Mouse (Mus musculus) midbrain, embryonic 16.5 days (tissue): ENCODE data around the gene Gabrr2. TPM values are rescaled to one million over a fixed set of nuclear protein-coding genes. Genes with fewer than 3 reads are reported as not detected.

Experiments used
- ATAC-seq: fragments of 200-750 bp; cut with Nextera tagmentation; 2 replicates; pipeline ENCODE4 v1.8.0; 2017; ENCODE audit warnings: moderate TSS enrichment
- H3K27ac ChIP-seq: fragments of 300-500 bp; sonication (generic); 2 replicates; pipeline ENCODE4 v1.5.1; 2014; ENCODE audit warnings: mild to moderate bottlenecking, low read length, mixed read lengths
- H3K27me3 ChIP-seq: fragments of 300-500 bp; sonication (generic); 2 replicates; pipeline ENCODE4 v1.6.1; 2014; ENCODE audit warnings: low read depth, low read length, mixed read lengths; ENCODE audit not compliant: control insufficient read depth, insufficient read depth
- H3K36me3 ChIP-seq: fragments of 300-500 bp; sonication (generic); 2 replicates; pipeline ENCODE4 v1.6.1; 2014; ENCODE audit warnings: mild to moderate bottlenecking, low read length, moderate library complexity, mixed read lengths; ENCODE audit not compliant: control insufficient read depth, insufficient read depth
- H3K4me1 ChIP-seq: fragments of 300-500 bp; sonication (generic); 2 replicates; pipeline ENCODE4 v1.6.1; 2014; ENCODE audit warnings: mild to moderate bottlenecking, low read length, mixed read lengths; ENCODE audit not compliant: control insufficient read depth, insufficient read depth
- H3K4me2 ChIP-seq: fragments of 300-500 bp; sonication (generic); 2 replicates; pipeline ENCODE4 v1.6.1; 2014; ENCODE audit warnings: mild to moderate bottlenecking, low read length, mixed read lengths
- H3K4me3 ChIP-seq: fragments of 300-500 bp; sonication (generic); 2 replicates; pipeline ENCODE4 v1.5.1; 2014; ENCODE audit warnings: low read depth, mild to moderate bottlenecking, low read length, moderate library complexity, mixed read lengths
- H3K9ac ChIP-seq: fragments of 300-500 bp; sonication (generic); 2 replicates; pipeline ENCODE4 v1.6.1; 2014; ENCODE audit warnings: low read depth, low read length, mixed read lengths
- H3K9me3 ChIP-seq: fragments of 300-500 bp; sonication (generic); replicated peaks from 2 replicates; pipeline ENCODE4 v1.6.1; 2014; ENCODE audit warnings: mild to moderate bottlenecking, low read length, mixed read lengths; ENCODE audit not compliant: control insufficient read depth, poor library complexity, severe bottlenecking
- WGBS: fragments of 180-500 bp; shearing (Covaris S2); extraction: QIAGEN DNeasy Blood & Tissue Kit; methylation state at CpG from one replicate; pipeline ENCODE4 v1.1.7; 2014; 5-methylcytosine and 5-hydroxymethylcytosine counted together
- polyA plus RNA-seq: library from polyadenylated mRNA; unstranded; fragments of >200 nt; fragmentation: Nextera tagmentation; extraction: Ambion mirVana; gene quantifications from 2 replicates; pipeline ENCODE4 v1.2.1, GENCODE M21; 2015

Gabrr2 gene
- polyA plus RNA-seq, 1 experiment from 2014 or later: 0.34 TPM

DNA sequence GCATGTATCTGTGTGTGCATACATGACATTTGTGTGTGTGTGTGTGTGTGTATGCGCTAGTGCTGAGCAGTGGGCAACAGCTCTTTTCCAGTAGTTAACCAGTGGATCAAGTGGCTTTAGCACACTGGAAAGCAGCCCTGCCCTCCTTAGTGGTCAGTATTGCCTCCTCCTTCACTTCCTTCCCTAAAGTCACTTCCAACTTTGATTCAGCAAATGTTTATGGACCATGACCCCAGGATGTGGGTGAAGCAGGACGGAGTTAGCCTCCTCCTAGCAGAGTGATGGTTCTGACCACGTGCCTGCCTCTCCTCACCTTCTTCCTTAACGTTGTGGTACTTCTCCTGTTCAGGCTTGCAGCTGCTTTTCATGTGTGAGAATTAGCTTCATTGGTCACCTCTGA is 23.0 kb upstream of the Gabrr2 start:
- 93% methylated on average over 4 of the region's 4 CpGs for WGBS
- H3K27me3 ChIP-seq: no peaks in the 10 kb centered on the region
- H3K9ac ChIP-seq: no peak overlapping the region
- no peak overlapping the region for H3K4me3 ChIP-seq
- H3K36me3 ChIP-seq: peaks cover 28% of the 10 kb centered on the region
- H3K4me2 ChIP-seq: no peak overlapping the region
- no peak for ATAC-seq
- no peaks in the 10 kb centered on the region for H3K9me3 ChIP-seq
- H3K4me1 ChIP-seq: no peaks in the 10 kb centered on the region
- H3K27ac ChIP-seq: no peak overlapping the region

DNA sequence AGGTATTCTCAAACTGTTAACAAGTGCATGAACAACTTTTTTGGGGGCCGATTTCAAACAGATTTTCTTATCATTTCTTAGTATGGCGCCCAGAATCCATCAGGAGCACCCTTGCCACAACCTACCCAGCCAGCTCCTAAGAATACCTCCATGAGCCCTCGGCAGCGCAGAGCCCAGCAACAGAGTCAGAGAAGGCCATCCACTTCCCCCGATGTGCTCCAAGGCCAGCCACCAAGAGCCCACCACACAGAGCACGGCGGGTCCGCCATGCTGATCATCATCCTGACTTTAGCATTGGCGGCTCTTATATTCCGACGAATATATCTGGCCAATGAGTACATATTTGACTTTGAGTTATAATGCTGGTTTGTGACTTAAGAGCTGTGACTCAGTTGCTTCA is 13.2 kb upstream of the Gabrr2 start:
- no peak overlapping the region for H3K4me3 ChIP-seq
- H3K27me3 ChIP-seq: no peaks in the 10 kb centered on the region
- no peaks in the 10 kb centered on the region for H3K9me3 ChIP-seq
- 99% methylated on average over 11 of the region's 11 CpGs for WGBS
- no peak overlapping the region for H3K27ac ChIP-seq
- no peak for ATAC-seq
- no peak overlapping the region for H3K4me2 ChIP-seq
- no peak overlapping the region for H3K9ac ChIP-seq
- H3K4me1 ChIP-seq: no peaks in the 10 kb centered on the region
- peaks cover 36% of the 10 kb centered on the region for H3K36me3 ChIP-seq

DNA sequence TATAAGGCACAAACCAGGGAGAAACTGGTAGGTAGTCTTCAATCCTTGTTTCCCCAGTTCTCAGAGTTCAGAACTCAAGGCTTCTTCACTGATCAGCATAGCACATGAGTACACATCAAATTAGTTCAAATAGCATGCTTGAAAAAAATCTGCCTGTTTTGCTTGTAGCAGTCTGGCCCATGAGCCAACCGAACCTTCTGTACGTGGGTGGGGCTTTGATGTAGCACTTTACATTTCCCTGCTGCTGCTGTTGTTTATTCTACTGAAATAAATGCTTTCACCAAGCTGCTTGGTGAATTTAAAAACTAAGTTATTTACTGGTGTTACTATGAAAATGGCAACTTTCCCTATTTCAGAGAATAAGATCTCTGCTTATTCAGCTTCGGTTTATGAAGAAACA is 10.7 kb upstream of the Gabrr2 start:
- WGBS: 95% methylated on average over 3 of the region's 3 CpGs
- H3K4me1 ChIP-seq: no peaks in the 10 kb centered on the region
- no peak overlapping the region for H3K9ac ChIP-seq
- H3K27me3 ChIP-seq: no peaks in the 10 kb centered on the region
- H3K4me3 ChIP-seq: no peak overlapping the region
- H3K4me2 ChIP-seq: no peak overlapping the region
- no peaks in the 10 kb centered on the region for H3K9me3 ChIP-seq
- peaks cover 26% of the 10 kb centered on the region for H3K36me3 ChIP-seq
- H3K27ac ChIP-seq: no peak overlapping the region
- ATAC-seq: no peak

DNA sequence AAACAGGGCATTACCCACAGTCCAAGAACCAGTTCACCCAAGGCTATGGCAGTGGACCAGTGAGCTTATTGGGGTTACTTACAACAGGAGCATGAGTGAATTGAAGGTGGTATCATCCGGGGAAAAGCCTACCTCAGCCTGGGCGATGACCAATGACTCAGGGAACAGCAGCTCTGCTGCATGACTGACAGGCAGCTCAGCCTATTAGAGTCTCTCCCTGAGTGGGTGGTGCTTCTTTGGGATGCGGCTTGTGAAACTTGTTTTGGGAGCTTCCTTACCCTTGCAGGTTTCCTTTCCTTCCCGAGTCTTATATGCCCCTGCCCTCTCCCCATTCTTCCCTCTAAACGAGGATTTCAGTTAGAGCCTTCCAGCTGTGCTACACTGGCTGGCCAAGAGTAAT is 10.1 kb upstream of the Gabrr2 start:
- no peak for ATAC-seq
- peaks cover 26% of the 10 kb centered on the region for H3K36me3 ChIP-seq

DNA sequence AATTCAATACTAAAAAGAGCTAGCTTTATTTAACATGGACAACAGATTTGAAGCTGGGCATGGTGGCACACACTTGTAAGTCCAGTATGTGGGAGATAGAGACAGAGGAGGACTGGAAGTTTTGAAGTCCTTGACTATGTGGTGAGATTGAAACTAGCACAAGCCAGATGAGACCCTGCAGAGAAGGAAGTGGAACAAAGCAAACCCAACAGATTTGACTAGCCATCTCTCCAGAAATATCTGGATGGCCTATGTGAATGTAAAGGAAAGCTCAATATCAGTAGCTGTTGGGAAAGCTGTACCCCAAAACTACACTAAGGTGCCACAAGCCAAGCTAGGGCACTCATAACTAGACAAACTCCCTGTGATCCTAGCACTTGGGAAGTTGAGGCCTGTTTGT is 8.4 kb upstream of the Gabrr2 start:
- no peaks in the 10 kb centered on the region for H3K27me3 ChIP-seq
- no peak overlapping the region for H3K4me3 ChIP-seq
- H3K9ac ChIP-seq: no peak overlapping the region
- H3K9me3 ChIP-seq: no peaks in the 10 kb centered on the region
- no peak overlapping the region for H3K27ac ChIP-seq
- ATAC-seq: no peak
- H3K4me2 ChIP-seq: no peak overlapping the region
- no peaks in the 10 kb centered on the region for H3K4me1 ChIP-seq
- peaks cover 17% of the 10 kb centered on the region for H3K36me3 ChIP-seq

More for the DNA sequence above, 10.1 kb upstream of the Gabrr2 start:
- H3K9ac ChIP-seq: no peak overlapping the region
- no peak overlapping the region for H3K4me3 ChIP-seq
- no peak overlapping the region for H3K4me2 ChIP-seq
- no peaks in the 10 kb centered on the region for H3K4me1 ChIP-seq
- no peaks in the 10 kb centered on the region for H3K9me3 ChIP-seq
- H3K27me3 ChIP-seq: no peaks in the 10 kb centered on the region
- H3K27ac ChIP-seq: no peak overlapping the region
- 88% methylated on average over 5 of the region's 5 CpGs for WGBS

DNA sequence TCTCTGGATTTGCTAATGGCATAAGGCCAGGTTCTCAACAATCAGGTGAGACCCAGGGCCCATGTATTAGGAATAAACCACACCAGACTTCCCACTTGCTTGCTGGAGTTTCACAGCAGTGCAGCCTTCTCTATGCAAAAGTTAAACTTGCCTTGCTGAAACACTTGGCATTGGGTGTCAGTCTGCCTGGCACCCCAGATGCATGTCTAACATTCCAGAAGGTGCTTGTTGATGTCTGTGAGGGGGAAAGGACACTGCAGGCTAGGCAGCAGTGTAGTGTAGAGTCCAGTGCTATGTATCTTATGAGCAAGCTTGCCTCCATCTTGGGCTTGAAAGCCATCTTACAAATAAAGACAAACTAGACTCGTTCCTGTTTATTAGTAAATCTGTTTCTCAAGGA is 6.5 kb upstream of the Gabrr2 start:
- Histone ChIP-seq H3K4me1 (no peaks in the 10 kb centered on the region), H3K27ac (no peak overlapping the region), H3K27me3 (no peaks in the 10 kb centered on the region), H3K4me2 (no peak overlapping the region), H3K36me3 (peaks cover 8% of the 10 kb centered on the region), H3K9ac (no peak overlapping the region), H3K9me3 (no peaks in the 10 kb centered on the region), H3K4me3 (no peak overlapping the region)
- ATAC-seq: no peak
- WGBS: 100% methylated on average over 1 of the region's 1 CpGs

DNA sequence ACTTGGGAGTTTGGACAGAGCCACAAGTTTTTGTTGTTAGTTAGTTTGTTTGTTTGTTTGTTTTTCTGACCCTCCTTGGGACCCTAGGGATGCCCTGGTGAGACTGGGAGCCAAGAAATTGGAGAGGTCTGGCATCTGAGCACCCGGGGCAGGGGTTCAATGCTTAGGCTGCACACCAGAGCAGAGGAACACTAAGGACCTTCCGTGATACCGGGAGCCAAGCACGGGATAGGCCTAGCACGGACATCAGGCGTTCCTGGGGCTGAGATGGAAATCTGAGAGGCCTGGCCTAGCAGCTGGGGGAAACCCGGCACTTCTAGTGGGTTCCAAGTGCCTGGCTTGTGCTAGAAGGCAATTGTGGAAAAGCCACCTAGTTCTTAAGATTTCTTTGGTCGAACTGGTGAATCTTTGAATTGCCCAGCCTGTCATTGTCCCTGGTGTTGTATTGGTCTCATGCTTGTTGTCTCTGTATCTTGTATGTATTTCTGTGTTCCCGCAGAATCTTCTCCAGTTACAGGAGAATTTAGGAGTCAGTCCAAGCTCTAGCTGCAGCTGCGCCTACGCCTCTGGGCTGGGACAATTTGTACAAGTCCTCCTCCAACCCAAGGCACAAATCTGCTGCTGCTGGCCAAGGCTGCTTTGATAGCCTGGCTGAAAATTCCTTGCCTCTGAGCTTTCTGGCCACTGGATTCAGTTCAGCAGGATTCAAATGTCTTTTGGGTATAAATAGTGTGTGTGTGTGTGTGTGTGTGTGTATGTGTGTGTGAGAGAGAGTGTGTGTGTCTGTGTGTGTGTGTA is 4.7 kb upstream of the Gabrr2 start:
- Histone ChIP-seq H3K9ac (no peak overlapping the region), H3K4me1 (no peaks in the 10 kb centered on the region), H3K36me3 (no peaks in the 10 kb centered on the region), H3K4me3 (no peak overlapping the region), H3K4me2 (no peak overlapping the region), H3K27ac (no peak overlapping the region), H3K9me3 (no peaks in the 10 kb centered on the region), H3K27me3 (no peaks in the 10 kb centered on the region)
- no peak for ATAC-seq
- 83% methylated on average over 11 of the region's 11 CpGs for WGBS

DNA sequence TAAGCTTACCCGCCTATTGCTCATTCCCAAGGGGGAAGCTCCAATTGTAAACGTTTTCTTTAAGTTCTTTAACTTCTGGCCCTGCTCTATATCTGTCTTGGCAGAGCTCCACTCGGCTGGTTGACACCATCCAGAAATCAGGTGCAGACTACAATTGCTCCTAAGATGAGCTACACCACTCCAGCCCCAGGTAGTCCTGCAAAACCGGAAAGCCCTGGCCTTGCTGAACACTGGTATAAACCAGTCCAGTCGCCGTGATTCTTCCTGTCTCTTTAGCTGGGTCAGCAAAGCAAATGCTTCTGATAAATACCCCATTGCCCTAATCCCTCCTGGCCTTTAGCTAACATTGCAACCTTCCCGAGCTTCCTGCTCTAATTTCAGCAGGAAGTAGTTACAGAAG is 1.6 kb upstream of the Gabrr2 start:
- Histone ChIP-seq H3K9me3 (no peaks in the 10 kb centered on the region), H3K4me2 (no peak overlapping the region), H3K4me1 (no peaks in the 10 kb centered on the region), H3K27ac (no peak overlapping the region), H3K4me3 (no peak overlapping the region), H3K27me3 (no peaks in the 10 kb centered on the region), H3K36me3 (no peaks in the 10 kb centered on the region), H3K9ac (no peak overlapping the region)
- ATAC-seq: no peak
- 59% methylated on average over 7 of the region's 7 CpGs for WGBS

DNA sequence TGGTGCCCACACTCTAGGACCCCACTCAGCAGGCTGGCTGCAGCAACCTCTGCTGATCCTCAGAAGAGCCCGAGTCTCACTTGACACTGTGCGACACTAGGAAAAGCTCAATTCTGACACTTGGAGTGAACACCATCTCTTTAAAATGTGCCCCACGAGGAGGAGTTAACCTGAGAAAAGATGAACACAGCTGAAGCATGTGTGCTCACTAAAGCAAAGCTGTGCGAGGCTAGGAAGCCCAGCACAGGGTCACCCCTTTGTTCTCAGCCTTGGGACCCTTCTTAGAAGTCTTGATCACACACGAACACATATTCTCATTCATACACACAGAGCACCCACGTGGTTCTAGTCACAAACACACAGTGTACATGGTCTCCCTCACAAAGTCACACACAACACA is 2.2 kb downstream of the Gabrr2 start:
- H3K4me1 ChIP-seq: peaks cover 2% of the 10 kb centered on the region; the same call in 1 of the 2 replicates
- H3K9ac ChIP-seq: no peak overlapping the region
- WGBS: 72% methylated on average over 6 of the region's 6 CpGs
- H3K9me3 ChIP-seq: no peaks in the 10 kb centered on the region
- no peaks in the 10 kb centered on the region for H3K27me3 ChIP-seq
- no peak for ATAC-seq
- no peaks in the 10 kb centered on the region for H3K36me3 ChIP-seq
- no peak overlapping the region for H3K4me3 ChIP-seq
- no peak overlapping the region for H3K4me2 ChIP-seq
- no peak overlapping the region for H3K27ac ChIP-seq
